Mouse (Mus musculus) v-Abl transformed pro-B cells (cell line): ENCODE data around the gene Ube2g2.
"Not testable (repeated sequence)": the region's sequence is repeated elsewhere in the genome, so short reads cannot be mapped to it uniquely, and the experiment has no call there.

Source experiments
- in situ Hi-C, 2 experiments: fragments of 400-800 bp; cut with MboI; formaldehyde crosslinking; loops; one replicate each; pipeline ENCODE4 v1.15.1; 2025; ENCODE audit not compliant: unreplicated experiment in 2 of 2

Ube2g2 gene

DNA sequence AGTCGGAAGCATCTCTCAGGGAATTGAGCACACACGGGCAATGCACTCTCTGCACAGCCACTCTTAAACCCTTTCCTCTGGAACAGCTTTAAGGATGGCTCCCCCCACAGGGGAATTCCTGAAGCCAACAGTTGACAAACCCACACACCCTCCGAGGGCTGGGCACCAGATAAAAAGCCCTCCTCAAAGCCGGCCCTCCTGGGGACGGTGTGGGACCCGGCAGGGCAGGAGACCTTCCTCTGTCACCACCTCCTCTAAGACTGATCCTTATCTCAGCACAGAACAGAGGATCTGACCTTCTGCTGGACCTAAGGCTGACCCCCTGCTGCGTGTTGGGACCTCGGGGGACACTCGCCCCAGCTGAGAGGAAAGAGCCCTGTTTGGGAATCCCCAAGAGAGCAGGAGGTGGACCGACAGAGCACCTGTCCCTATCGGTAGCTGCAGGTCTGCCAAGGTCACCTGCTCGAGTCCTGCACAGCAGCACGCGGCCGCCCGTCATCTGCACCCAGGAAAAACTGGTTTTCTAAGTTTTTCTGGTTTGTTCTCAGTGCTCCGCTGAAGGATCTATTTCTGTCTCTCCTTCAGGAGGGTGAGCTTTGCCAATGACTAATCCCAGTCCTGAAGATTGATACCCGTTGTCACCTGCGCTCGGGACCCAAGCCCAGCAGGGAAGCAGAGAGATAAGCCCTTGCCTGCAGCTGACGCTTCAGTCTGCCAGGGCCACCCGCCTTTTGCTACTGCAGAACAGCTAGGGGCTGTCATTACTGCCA, 64.0 kb downstream of the Ube2g2 start, which contains the start of gene Tspear:
Gene Tspear (plus strand): TSS at position 675 of the 770 bp plus-strand sequence.
- in situ Hi-C loops, result loop anchor here in 1 of 2 experiments (5.0 kb wide), 1 partner anchor 54 kb away; no protein-coding TSS in a partner anchor

DNA sequence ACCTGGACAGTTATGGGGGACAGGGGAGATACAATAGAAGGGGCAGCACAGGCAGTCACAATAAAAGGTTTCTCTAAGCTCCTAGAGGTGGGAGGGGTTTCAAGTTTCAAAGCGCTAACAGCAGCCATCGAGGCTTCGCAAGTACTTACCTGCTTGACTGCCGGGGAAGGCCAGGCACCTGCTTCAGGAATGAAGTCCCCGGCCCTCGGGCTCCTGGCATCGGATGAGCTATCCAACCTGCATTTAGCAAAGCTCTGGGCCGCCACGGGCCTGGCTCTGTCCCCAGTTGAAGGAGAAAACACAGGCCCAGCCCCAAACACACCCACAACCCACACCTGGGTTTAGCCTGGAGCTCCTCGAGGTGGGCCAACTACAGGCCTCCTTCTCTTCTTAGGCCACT, 64.9 kb downstream of the Ube2g2 start:
- in situ Hi-C loops, result loop anchor here in 1 of 2 experiments (5.0 kb wide), 1 partner anchor 55 kb away; no protein-coding TSS in a partner anchor

DNA sequence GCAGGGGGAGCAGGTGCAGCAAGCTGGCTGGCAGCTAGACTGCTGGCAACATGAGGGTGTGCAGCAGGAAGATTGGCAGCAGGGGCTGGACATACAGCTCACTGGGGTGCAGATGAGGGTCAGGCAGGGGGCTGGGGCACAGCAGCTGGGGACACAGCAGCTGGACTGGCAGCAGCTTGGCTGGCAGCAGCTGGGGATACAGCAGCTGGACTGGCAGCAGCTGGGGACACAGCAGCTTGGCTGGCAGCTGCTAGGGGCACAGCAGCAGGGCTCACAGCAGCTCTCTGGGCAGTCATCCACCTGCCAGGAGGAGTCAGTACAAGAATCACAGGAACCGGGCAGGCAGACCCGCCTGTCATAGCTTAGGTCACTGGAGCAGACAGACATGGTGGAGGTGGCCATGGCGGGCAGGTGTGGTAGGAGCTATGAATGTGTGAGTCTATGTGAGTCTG, 68.3 kb downstream of the Ube2g2 start, which contains the start of gene Gm19402:
Gene Gm19402 (minus strand): TSS at position 402 of the 452 bp plus-strand sequence.
- in situ Hi-C loops, result not testable (repeated sequence)
